Mouse (Mus musculus) yolk sac, embryonic 10.5 days (tissue): ENCODE measurements around the gene Gm3043.
"Not testable (repeated sequence)": the region's sequence is repeated elsewhere in the genome, so short reads cannot be mapped to it uniquely, and the experiment has no call there.

Experiments used
- DNase-seq: peaks from one replicate; pipeline ENCODE4 v3.0.0-alpha.2; 2017; ENCODE audit warnings: low spot score

Gm3043 gene

DNA sequence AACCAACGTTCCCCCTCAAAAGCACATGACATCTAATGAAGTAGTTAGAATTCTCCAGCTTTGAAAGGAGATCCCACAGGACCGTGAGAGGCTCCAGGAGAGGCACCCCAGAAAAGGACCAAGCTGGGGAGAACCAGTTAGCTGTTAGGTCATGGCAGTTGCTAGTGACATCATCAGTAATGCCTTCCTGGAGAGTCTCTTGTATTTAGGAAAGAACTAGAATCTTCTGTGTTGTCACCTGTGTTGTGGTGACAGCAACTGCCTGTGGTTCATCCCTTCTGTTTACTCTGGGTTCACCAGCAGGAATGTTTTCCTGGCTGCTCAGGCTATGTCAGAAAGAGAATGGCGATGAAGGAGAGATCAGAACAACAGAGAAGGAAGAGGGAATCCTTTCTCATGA lies at the start of gene Gm3043:
Gm3043 (plus strand) TSS at position 301 of the 400 bp plus-strand sequence.
- DNase-seq: not testable (repeated sequence)

DNA sequence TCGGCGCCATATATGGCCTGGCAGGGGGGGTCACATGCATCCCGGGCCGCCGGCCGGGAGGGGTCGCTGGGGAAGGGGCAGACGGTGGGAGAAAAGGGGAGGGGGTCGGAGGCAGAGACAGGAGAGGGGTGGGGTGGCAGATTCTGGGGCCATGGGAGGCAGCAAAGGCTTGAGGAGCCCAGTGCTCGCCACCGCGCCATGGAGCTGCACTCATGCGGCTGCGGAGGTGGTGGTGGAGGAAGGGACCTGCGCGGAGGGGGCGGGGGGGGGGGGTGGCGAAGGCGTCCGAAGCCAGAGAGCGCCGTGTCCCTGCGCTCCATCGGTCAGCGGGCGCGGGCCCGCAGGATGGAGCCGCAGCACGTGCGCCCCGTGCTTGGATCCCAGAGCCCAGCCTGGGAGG lies 36.9 kb upstream of the Gm3043 start, which contains the start of gene Gm3020:
Gm3020 (plus strand) TSS at position 301 of the 400 bp plus-strand sequence.
- DNase-seq: not testable (repeated sequence)
